Mouse (Mus musculus) layer of hippocampus, postnatal 10 days (tissue): ENCODE measurements around the gene Tmem207. TPM values are rescaled to one million over a fixed set of nuclear protein-coding genes. Genes with fewer than 3 reads are reported as not detected.
A peak's percentile ranks its signal among the peaks of the same experiment; 100 is the strongest.
"Not testable (repeated sequence)": the region's sequence is repeated elsewhere in the genome, so short reads cannot be mapped to it uniquely, and the experiment has no call there.

Experiments used
- DNase-seq, 2 experiments: peaks; one replicate each; pipeline ENCODE4 v3.0.0; 2021; ENCODE audit warnings: low spot score in 2 of 2
- long read RNA-seq: library from polyadenylated mRNA; stranded (forward); transcript quantifications from one replicate; pipeline ENCODE4 v2.0.0, GENCODE M21; 2023
- total RNA-seq, 2 experiments: library from RNA; stranded (reverse); gene quantifications; 2 replicates each; pipeline ENCODE4 v1.2.3; 2021

Gene Tmem207
- not detected for total RNA-seq
- long read RNA-seq = 0 reads

- DNase-seq = no peak
Measured at GRCm38 (mm10) chr16:26526669-26527068, at the start of gene Tmem207. Tmem207 (minus strand) TSS chr16:26526769.

DNA sequence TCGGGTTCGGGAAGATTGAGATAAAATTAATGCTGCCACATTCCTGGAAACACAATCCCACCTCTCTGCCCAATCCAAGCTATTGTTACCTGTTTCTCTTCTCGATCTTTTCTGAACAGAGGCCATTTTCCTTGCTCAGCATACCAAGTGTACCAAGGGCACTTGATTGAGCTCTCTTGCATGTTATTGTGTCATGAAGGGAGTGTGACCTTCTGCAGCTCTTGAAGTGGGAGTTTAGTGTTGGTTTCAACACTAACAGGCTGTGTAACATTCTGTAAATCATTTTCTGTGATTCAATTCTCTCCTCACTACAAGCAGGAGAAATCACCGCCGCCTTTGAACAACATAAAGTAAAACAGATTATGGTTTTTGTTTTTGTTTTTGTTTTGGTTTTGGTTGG is 47.6 kb upstream of the Tmem207 start:
- DNase-seq = no peak

DNA sequence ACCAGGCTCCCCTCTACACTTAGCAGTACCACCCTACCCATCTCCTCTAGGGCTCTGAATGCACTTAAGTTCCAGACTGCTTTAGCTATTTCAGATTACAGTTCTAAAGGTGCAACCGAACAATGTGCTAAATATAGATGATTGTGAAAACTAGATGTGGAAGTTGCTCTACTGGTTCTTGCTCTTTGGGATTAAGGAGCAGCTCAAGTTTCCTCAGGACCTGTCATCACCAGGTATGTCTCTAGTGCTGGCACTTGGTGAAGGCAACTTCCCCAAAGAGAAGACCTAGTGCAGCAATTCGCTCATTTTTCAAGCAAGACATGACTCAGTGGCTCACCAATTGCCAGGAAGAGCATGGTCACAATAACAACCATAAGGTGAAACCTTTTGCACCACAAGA is 45.3 kb upstream of the Tmem207 start:
- DNase-seq = no peak

- no peak for DNase-seq
Measured at GRCm38 (mm10) chr16:26569387-26569978, 42.9 kb upstream of the Tmem207 start.

GRCm38 (mm10) chr16:26562771-26563170 is 36.2 kb upstream of the Tmem207 start:
- no peak for DNase-seq

DNA sequence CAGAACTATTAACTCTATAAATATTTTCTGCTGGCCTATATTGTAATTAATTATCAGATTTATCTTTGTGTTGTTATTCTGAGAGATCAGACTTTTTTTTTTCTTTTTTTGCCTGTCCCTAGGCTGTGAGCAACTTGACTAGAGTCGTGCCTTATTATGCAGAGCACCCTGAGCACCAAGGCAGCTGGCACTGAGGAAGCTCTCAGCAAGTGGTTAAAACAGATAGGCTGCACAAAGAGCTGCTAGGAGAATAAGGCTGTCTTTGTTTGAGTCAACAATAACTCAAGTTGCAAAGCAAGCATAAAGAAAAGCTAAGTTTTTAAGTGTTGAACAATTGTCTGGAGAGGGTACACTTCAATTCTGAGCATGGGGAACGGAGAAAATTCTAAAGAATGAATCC is 35.2 kb upstream of the Tmem207 start:
- no peak for DNase-seq

DNA sequence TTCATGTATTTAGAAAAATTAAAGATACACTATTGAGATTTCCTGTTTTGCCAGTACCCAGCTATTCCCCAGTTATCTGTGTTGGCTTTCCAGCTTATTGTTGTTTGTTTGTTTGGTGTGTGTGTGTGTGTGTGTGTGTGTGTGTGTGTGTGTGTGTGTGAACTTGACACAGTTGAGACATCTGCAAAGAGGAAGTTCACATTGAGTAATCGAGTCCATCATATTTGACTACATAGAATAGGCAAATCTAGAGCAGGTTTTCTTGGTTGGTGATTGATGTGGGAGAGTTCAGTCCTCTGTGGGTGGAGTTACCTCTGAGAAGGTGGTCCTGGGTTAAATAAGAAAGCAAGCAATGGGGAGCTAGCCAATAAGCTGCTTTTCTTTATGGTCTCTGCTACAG is 32.2 kb upstream of the Tmem207 start:
- no peak for DNase-seq

DNA sequence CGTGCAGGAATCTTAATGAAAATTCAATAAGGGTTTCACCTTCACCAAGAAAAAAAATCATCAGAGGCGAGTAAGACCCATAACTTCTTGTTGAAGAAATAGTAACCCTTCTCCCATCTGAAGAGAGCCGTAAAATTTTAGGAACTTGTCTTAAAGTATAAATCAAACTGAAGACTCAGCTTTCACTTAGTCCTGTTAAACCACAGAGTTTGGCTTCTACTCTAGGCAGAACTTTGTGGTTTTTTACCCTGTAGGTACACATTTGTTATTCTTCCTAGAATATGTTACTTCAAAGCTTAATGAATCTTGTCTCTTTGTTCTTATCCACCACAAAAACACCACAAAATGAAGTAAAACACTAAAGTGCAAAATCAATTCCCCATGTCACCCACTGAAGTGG is 25.7 kb upstream of the Tmem207 start:
- no peak for DNase-seq

DNA sequence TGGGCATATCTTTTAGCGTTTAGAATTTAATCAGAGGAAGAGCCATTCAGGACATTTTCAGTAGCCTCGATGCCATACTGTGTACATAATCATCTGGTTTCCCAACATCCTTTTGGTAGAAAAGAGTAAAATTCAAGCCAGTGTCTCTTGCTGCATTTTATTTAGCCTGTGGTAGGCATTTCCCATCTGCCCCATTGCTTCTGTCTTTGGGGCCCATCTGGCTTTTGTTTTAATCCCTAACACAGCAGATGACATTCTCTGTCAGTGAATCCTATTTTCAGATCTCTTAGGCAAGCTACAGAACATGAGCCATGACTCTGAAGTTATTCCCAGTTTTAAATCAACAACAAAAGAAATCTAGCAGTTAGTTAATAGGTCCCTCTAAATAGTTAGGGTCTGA is 22.7 kb upstream of the Tmem207 start:
- DNase-seq = peak in 1 of 2 experiments; percentile 19

DNA sequence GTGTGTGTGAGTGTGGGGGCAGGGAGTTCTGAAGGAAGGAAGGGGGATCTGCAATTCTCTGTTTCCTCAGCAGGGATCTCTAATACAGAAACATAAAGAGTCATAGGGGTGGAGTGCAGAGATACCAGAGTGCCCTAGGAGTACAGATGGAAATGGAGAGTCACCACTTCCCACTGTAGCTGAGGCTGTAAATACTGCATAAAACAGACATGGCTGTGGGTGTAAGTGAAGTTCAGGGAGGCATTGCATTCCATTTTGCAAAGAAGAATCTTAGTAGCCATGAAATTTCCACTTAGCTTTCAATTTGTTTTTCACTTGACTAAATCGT is 20.3 kb upstream of the Tmem207 start:
- no peak for DNase-seq

- no peak for DNase-seq
Measured at GRCm38 (mm10) chr16:26546170-26546878, 19.8 kb upstream of the Tmem207 start.

DNA sequence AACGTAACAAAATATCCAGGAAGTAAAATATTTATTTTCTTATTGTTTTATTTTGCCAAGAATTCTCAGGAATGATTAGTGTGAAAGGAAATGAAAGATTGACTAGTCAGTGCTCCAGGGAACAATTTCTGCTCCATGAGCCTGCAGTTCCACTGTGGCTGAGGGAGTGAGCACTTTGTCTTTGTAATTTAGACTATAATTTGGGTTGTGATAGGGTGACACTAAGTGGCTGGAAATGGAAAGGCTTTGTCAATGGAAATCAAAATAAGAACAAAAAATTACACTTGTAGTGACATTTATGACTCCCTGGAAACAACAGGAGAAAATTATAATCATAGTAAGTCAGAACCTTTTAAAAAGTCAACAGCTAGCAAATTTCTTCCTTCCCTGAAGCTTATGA is 5.7 kb upstream of the Tmem207 start:
- no peak for DNase-seq

DNA sequence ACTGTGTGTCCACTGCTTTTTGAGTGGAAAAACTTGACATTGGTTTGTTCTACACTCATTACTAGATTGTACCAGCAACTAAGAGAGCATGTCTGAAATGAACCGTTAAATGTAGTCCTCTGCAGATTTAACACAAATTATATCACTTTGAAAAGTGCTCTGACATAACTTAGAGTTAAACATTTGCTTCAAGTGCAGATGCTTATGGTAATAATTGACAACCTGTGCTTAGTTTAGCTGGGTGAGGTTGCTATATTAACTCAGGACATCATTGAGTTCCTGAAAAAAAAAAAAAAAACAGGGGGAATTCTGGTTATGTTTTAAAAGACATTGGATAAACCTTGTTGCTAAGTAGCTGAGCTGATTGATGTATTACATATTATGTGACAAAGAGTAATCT is 3.9 kb upstream of the Tmem207 start:
- DNase-seq = no peak

DNA sequence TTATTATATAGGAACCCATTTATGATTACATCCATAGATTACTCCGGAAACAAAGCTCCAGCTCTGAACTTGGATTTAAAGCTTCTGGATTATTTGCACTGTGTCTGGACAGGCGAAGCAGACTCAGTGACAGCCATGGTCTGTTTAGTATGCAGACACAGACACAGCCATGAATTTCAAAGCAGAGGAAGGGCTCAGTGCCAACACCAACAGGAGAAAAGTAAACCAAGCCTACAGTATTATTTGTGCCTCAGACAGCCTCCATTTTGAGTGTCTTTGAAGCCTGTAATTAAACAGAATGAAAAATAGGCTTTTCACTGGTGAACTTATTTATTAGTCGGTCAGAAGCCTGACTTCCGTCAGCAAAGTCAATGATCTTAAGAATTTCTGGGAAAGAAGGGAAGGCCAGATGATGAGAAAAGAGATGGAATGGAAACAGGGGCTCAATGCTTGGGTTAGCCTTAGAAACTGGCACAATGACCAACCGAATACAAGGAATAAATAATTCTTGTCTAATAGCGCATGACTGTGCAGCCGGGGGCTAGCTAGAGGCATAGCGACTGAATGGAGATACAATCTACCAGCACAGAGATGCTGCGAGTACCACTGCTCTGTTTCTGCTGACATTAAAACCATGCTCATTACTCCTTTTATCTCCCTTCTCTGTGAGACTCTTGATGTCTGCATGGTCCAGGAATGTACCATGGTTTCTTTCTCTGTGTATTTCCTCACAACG is 1.5 kb upstream of the Tmem207 start:
- peak; percentile 19 to 48 for DNase-seq

DNA sequence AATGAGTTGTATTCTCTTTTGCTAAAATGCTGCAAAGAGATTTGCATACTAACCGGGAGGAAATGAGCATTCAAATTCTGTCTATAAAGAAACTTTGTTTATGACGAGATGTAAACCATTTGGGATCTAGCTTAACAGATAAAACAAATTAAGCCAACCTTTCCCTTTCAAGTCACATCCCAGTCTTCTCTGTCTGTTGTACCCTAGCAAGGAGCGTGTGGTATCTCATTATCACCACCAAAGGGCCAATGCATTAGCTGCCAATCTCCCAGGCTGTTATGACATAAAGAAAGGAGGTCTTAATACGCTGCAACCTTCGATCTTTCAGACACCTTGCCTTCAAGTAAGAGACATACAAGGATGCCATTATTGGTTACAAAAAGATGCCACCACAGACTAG is 737 bp downstream of the Tmem207 start:
- DNase-seq = no peak

DNA sequence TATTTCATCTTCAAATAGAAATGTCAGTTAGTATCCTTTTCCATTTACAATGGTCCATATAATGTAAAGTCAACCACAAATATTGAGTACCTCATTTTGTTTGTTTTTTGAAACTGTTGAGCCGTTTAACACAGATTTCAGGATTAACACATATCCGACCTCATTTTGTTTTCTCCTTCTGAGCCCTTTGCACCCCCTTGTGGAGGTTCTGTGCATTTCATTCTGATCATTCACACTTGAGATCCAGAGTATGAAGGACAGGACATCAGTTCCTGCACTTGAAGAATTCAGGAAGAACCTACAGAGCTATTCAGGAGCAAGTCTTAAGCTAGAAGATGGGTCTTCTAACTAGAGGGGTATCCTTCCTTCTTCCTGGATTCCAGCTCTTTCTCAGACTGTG is 7.0 kb downstream of the Tmem207 start:
- DNase-seq = peak; percentile 24 to 50

DNA sequence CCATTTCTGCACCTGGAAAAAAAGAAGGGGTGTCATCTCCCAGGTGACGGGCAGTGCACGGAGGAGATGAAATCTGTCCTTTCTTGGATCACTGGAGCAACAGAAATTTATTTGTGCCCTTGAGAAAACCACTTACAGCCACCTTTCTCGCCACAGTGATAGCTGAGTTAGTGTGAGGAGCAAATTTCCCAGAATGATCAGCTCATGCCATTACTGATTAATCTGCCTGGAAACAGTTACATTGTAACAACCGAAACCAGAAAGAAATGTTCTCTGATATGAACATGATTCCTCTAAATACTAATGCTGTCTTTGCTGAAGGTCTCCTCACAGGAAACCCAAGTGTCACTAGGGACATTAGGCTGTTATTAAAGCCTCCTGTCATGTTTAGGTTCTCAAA is 21.6 kb downstream of the Tmem207 start:
- DNase-seq = no peak

DNA sequence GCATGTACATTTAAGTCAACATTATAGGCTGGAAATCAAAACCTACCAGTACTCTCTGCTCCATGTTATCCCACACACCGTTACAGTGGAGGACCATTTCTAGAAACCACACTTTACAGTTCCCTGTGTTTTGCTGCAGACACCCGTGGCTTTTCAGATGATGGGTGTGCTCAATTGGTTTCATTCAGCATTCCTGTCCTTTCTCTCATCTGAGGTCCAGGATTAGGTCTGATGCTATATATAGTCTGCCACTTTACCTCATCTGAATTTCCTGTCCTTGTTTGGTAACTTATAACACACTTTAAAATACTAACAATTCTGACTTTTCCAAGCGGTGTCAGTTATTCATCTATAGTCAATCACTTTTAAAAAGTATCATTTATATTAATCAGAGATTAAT is 25.8 kb downstream of the Tmem207 start:
- no peak for DNase-seq

DNA sequence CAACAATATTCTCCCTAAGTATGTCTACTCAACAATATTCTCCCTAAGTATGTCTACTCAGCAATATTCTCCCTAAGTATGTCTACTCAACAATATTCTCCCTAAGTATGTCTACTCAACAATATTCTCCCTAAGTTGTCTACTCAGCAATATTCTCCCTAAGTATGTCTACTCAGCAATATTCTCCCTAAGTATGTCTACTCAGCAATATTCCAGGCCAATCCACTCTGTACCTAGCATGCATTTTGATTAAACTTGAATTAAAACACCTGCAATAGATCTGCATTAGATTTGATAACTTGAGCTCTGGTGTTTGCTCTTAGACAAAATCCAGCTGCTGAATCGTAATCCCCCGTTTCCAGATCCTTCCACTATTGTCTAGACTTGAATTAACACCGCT is 26.9 kb downstream of the Tmem207 start:
- DNase-seq = not testable (repeated sequence)

DNA sequence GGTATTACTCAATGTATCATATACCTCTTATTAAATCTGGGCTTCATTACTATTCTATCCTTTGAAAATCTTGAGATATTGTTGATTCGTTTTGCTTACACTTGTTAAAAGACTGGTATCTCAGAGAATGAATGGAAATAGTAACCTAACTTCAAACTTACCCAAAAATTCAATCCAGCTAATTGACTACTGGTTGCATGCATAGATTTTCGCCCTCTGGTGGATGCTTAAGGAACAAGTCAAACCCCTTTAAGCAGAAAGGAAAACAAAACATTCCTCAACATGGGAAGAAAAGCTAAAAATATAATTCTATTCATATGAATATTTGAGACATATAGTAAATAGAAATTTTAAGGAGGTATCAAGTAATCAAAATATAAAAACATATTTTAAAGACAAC is 30.8 kb downstream of the Tmem207 start:
- peak in 1 of 2 experiments; percentile 37 for DNase-seq

GRCm38 (mm10) chr16:26471254-26471653 is 55.3 kb downstream of the Tmem207 start:
- DNase-seq = no peak

GRCm38 (mm10) chr16:26466535-26466934 is 60.0 kb downstream of the Tmem207 start:
- DNase-seq = no peak

GRCm38 (mm10) chr16:26462835-26463234 is 63.7 kb downstream of the Tmem207 start, which contains the start of gene Cldn16:
Cldn16 (plus strand) TSS chr16:26463135.
- DNase-seq = no peak
